In genomic region chr4:53931499-53931898, GRCm38 (mm10) we compare ENCODE assay signal across 8 mouse cellular contexts.
A peak's percentile ranks its signal among the peaks of the same experiment; 100 is the strongest.
DNase-seq lines count a peak whose midpoint lies in the region; ATAC-seq lines count a peak whose summit lies in the region.

No protein-coding gene starts in this region.

- H3K9ac ChIP-seq in forebrain, embryonic 16.5 days (replicated peaks; ENCODE audit: low read depth, low read length) = no peak overlapping the region
- no peak overlapping the region; the same call in 1 of the 2 replicates for H3K9ac ChIP-seq in hindbrain, embryonic 16.5 days (ENCODE audit: low read depth, low read length)

- 8% methylated on average over 10 of the region's 10 CpGs for WGBS in forebrain, embryonic 16.5 days
- WGBS in hindbrain, embryonic 16.5 days = 13% methylated on average over 10 of the region's 10 CpGs

- H3K4me1 ChIP-seq in forebrain, embryonic 16.5 days (replicated peaks; ENCODE audit: control insufficient read depth, insufficient read depth, low read length) = peaks cover 4% of the 10 kb centered on the region
- H3K4me1 ChIP-seq in hindbrain, embryonic 16.5 days (ENCODE audit: control insufficient read depth, insufficient read depth, low read depth, low read length) = peaks cover 3% of the 10 kb centered on the region; the same call in 1 of the 2 replicates

- peak; percentile 2 to 13 for DNase-seq in cerebellum, adult 18-20 months
- DNase-seq in cerebellum, adult 11 months = no peak
- DNase-seq in c-Kit-positive CD71-positive TER-119-negative erythroid progenitor cells, embryonic 14.5 days (ENCODE audit: low read depth) = peak; percentile 3
- DNase-seq in left cerebral cortex, adult 11 months (ENCODE audit: low spot score) = peak; percentile 21
- peak; percentile 29 for DNase-seq in lung, postnatal 36 days
- DNase-seq in right cerebral cortex, adult 2 months (ENCODE audit: low spot score in 2 of 2) = peak; percentile 49 to 52

- no peak overlapping the region for H3K27ac ChIP-seq in forebrain, embryonic 16.5 days (ENCODE audit: low read length)
- no peak overlapping the region for H3K27ac ChIP-seq in hindbrain, embryonic 16.5 days (ENCODE audit: low read depth, low read length)

- H3K4me3 ChIP-seq in forebrain, embryonic 16.5 days (replicated peaks; ENCODE audit: low read length) = peak overlapping the region; percentile 25
- H3K4me3 ChIP-seq in hindbrain, embryonic 16.5 days (ENCODE audit: low read length) = peak overlapping the region; percentile 31

- H3K9me3 ChIP-seq in forebrain, embryonic 16.5 days (ENCODE audit: control insufficient read depth, low read length) = no peaks in the 10 kb centered on the region
- H3K9me3 ChIP-seq in hindbrain, embryonic 16.5 days (ENCODE audit: control insufficient read depth, low read length) = no peaks in the 10 kb centered on the region

- peak overlapping the region; percentile 53 for H3K4me2 ChIP-seq in forebrain, embryonic 16.5 days (ENCODE audit: low read length)
- peak overlapping the region; percentile 55 for H3K4me2 ChIP-seq in hindbrain, embryonic 16.5 days (ENCODE audit: low read length)

- ATAC-seq in forebrain, embryonic 16.5 days = peak; percentile 88
- peak; percentile 87 for ATAC-seq in hindbrain, embryonic 16.5 days

- no peaks in the 10 kb centered on the region for H3K27me3 ChIP-seq in forebrain, embryonic 16.5 days (replicated peaks; ENCODE audit: control insufficient read depth, insufficient read depth, low read length)
- H3K27me3 ChIP-seq in hindbrain, embryonic 16.5 days (replicated peaks; ENCODE audit: control insufficient read depth, insufficient read depth, low read length) = no peaks in the 10 kb centered on the region

- no peaks in the 10 kb centered on the region for H3K36me3 ChIP-seq in forebrain, embryonic 16.5 days (ENCODE audit: control insufficient read depth, insufficient read depth)
- H3K36me3 ChIP-seq in hindbrain, embryonic 16.5 days (ENCODE audit: control insufficient read depth, insufficient read depth, low read length) = no peaks in the 10 kb centered on the region
